Mouse (Mus musculus) retina, postnatal 1 day (tissue): Measurements from ENCODE around the gene Cltc.
"Not testable (repeated sequence)": the region's sequence is repeated elsewhere in the genome, so short reads cannot be mapped to it uniquely, and the experiment has no call there.

Experiments used
- DNase-seq: peaks from one replicate; pipeline ENCODE4 v3.0.0-alpha.2; 2012

Gene Cltc

DNA sequence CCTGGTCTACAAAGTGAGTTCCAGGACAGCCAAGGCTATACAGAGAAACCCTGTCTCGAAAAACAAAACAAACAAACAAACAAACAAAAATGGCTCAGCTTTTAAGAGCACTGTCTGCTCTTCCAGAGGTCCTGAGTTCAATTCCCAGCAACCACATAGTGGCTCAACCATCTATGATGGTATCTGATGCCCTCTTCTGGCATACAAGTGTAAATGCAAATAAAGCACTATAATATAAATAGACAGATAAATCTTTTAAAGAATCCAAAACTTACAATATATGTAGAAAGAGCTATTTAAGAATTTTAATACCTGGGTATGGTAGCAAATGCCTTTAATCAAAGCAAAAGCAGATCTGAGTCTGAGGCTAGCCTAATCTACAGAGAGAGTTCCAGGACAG is 19.1 kb downstream of the Cltc start:
- not testable (repeated sequence) for DNase-seq

DNA sequence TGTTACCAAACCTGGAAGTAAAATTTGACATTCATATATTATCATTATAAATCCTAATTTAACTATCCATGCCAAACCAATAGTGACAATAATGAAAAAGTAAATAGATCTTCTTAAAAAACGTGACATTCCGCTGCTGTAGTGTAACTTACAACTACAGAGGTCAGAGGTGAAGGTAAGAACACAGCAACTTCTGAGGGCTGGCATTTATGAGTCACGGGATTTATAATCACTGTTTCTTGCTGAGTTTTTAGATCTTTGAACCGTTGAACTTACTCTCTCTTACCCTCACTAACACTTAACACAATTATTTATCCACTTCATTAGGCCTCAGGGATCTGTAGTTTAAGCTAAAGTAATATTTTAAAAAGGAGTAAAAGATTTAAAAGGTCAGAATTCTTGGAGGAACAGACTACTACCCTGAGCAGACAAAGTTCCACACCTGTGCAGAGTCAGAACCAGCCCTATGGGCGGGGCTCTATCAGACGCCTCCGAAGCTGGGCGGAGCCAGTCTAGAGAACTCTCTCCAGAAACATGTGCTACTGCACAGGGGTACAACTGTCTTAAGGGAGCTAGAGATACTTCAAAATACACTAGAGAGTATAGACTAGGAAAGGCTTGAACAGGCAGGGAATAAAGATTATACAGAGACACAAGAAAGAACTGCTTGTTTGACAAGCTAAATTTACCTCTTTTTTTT is 19.9 kb downstream of the Cltc start:
- DNase-seq: no peak

DNA sequence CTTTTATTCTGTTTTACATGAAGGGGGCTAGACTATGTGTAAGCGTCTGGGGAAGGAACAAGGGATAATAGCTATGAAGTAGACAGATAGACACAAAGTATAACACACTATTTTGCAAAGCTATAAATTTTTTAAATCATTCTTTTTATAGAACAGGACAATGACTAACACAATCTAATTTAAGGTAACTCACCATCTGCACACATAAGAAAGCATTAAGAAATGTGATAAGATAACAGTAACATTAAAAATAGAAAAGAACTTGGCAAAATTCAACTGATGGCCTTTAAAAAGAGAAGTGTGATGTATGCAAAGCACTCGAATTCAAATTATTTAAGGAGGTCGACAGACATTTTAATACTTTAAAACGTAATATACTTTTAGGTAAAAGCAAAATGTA is 22.4 kb downstream of the Cltc start:
- no peak for DNase-seq

GRCm38 (mm10) chr11:86734241-86734939 is 23.0 kb downstream of the Cltc start:
- DNase-seq: peak; percentile 5

GRCm38 (mm10) chr11:86731443-86731842 is 25.9 kb downstream of the Cltc start:
- DNase-seq: no peak

DNA sequence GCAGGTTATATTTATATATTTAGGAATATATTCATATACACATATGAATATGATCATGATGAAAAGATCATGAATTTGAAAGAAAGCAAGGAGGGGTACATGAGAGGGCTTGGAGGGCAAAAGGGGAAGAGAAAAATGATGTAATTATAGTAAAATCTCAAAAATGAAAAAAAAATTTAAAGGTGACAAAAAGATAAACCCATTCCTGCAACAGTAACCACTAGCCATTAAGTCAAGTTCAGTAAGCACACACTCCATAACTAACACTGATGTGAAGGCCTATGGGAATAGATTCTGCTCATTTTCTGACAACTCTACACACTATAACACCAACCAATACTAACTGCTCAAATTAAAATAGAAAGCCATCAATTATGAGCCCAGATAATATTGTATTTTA is 31.8 kb downstream of the Cltc start:
- no peak for DNase-seq

DNA sequence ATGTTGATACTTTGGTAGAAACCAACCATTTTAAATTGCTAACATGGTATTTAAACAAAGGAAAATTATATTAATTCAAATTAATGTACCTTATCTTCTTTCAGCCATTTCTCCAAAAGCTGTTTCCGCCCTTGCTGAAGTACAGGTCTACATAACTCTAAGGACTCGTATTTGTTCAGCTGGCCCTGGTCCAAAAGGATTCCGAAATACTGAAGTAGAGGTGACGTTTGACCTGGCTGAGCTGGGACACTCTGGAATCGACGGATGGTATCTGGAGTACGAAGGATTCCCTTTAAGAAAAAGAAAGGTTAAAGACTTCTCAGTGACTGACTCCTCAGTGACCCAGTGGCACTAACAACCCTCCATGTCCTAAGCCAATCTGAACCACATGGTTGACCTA is 32.4 kb downstream of the Cltc start:
- DNase-seq: no peak

- no peak for DNase-seq
Observed at GRCm38 (mm10) chr11:86724004-86724403, 33.4 kb downstream of the Cltc start.

GRCm38 (mm10) chr11:86719390-86719789 is 38.0 kb downstream of the Cltc start:
- no peak for DNase-seq

GRCm38 (mm10) chr11:86718369-86718768 is 39.0 kb downstream of the Cltc start:
- DNase-seq: no peak

DNA sequence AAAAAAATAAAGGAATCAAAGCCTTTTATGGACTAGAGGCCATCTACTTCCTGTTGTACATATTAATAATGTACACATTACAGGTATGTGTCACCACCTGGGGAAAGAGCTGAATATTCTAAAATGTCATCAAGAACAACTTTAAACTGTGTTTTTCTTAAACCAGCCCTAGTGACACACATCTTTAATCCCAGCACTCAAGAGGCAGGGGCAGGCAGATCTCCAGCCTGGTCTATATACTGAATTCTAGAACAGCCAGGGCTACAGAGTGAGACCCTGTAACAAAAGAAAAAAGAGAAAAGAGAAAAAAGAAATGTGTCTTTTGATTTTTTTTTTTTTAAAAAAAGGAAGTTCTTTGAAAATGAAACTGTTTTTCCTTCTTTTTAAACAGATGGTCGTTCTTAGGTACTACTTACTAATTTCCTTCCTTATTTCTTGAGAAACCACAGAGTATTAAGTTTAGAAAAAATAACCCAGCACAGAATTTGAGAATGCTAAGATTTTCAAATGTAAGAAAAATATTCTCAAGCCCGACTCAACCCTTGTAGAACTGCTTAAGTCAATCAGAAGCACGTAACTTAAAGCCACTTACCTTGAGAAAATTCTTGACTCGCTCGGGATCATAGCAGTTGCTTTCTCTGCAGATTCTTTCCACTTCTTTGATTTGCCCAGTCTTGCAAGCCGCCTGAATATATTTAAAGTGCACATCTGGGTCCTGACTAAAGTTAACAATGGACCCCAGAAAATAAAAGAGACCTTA is 39.9 kb downstream of the Cltc start:
- DNase-seq: no peak

- no peak for DNase-seq
Observed at GRCm38 (mm10) chr11:86714606-86715005, 42.8 kb downstream of the Cltc start.

- DNase-seq: no peak
Observed at GRCm38 (mm10) chr11:86701151-86701550, 56.2 kb downstream of the Cltc start.

GRCm38 (mm10) chr11:86695461-86695860 is 61.9 kb downstream of the Cltc start:
- no peak for DNase-seq

GRCm38 (mm10) chr11:86692546-86692945 is 64.8 kb downstream of the Cltc start:
- no peak for DNase-seq

DNA sequence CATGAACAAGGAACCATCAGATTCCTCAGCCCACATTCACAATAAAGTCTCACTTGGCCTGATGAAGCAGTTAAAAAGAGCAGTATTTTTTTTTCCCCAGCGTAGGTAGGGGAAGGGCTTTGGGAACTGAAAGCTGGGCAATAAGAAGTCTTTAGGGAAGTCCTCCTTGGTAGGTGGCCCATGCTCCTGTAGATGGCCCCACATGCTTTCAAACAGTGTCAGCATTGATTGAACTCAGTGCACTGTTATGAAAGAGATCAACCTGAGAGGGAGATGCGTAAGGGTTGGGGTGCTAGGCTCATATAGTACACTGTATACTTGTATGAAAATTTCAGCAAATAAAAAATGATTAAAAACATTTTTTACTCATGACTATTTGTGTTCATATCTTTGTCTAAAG is 65.4 kb downstream of the Cltc start:
- no peak for DNase-seq

- DNase-seq: no peak
Observed at GRCm38 (mm10) chr11:86691482-86691881, 65.9 kb downstream of the Cltc start.

- DNase-seq: no peak
Observed at GRCm38 (mm10) chr11:86690383-86690782, 67.0 kb downstream of the Cltc start.

DNA sequence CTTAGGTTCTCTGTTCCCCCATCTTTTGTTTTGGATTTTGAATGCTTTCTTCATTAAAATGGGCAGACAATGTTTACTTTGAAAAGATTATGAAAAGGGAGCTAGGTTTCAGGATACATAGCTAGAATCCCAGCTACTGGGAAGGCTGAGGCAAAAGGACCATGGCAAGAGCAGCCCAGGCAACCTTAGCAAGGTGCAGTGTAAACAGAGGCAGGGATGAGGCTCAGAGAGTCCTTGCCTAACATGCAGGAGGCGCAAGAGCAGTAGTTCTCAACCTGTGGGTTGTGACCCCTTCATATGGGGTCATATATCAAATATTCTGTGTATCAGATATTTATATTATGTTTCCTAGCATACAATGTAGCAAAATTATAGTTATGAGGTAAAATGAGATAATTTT is 72.0 kb downstream of the Cltc start:
- no peak for DNase-seq

DNA sequence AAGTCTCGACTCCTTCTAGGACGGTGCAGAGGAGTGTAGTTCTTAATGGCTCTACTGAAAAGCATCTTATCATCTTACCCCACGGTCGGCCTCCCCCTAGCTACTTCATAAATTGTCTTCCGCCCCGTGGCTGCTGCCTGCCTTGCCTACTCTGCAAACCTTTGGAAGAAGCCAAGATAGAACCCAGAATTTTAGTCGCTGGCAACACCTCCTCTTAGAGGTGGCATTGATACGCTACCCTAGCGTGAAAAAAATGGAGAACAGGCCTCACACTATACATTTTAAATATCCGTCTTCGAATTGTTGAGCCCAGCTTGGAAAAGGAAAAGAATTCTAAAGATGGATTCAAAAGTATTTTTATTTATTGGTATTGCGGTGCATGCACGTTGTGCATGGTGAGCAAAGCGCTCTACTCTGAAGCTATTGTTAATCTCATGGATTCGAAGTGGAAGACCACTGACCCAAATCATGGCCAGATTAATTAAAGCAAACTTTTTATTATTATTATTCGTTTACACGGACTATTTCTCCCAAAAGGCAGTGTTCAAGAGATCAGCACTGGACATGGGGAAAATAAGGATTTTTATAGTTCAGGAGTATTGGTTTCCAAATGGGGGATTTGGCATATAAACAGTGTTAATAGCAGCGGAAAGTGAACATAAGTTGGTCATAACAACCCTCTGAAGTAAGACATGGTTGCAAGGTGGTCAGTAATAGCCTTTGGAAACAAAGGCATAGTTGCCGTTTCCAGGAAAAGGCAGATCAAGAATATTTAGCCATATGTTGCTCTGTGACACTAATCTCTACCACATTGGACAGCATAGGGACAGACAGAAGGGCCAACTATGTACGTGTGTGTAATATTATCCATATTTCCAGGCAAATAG is 73.0 kb downstream of the Cltc start:
- DNase-seq: no peak

- peak; percentile 98 for DNase-seq
Observed at GRCm38 (mm10) chr11:86683395-86684125, 73.8 kb downstream of the Cltc start, which contains the start of the genes Vmp1 and Ptrh2. Gene Vmp1 (minus strand): TSS chr11:86683836. Gene Ptrh2 (plus strand): TSS chr11:86683985.

DNA sequence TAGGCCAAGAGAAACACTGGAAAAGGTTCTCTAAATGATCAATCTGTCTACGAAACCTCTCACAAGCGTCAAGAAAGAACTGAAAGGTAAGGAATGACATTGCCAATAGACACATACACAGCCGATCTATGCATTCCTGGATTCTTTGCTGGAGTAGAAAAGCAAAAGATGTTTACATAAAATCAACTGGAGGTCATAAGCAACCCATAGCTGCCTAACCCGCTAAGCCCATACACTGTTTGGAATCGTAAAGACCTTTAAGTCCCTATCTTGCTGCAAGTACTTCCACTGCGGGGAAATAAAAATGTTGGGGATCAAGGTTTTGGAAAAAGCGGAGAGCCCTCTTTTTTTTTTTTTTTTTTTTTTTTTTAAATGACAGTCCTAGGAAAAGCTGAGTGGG is 74.5 kb downstream of the Cltc start:
- no peak for DNase-seq
